Mouse (Mus musculus): Measurements from ENCODE around the gene Hacl1.

Hacl1 gene

DNA sequence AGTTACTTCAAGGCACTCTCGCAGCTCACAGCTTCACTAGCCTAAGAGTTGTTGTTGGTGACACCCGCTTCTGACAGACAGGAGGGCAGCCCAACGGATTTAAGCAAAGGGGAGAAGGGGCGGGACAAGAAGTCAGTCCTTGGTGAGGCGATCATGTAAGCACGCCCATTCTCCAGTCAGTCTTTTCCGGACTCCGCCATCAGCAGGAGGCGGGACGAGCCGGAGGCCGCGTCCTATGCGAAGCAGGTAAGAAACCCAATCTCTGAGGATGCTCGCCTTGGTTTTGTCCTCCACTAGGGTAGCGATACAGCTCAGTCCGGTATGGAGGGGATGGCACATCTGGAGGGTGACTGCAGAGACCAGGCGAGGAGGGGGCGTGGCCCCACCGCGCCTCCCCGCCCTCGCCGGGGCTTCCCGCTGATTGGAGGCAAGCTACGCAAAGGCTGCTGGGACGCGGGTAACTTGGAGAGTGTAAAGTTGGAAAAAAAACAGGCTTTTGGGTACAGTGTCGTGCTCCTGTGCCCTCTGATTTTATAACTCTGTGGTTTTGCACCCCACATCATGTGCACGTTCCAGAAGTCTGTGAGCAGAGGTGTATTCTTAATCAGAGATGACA, at the start of gene Hacl1, which contains the start of gene Btd:
TSS of gene Hacl1 (minus strand) at position 397 of the 616 bp plus-strand sequence.
TSS of gene Btd (plus strand) at position 139 of the 616 bp plus-strand sequence.
- under 1% methylated on average over 30 of the region's 30 CpGs for WGBS

DNA sequence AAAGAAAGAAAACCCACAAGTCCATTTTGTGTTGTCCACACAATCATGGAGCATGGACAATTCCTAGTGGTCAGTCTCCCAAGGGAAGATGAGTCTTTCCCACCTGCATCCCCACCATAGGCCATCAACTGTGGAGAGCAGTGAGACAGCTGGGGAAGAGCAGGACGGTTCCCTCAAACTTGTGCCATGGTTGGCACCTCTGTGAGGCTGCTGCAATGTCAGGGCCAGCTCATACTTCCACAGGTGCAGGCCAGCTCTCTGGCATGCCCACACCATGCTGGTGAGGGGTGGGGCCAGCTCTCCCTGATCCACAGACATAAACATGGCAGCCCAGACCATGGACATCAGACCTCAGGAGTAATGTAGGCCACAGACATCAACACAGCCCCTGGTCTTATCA, 45.1 kb upstream of the Hacl1 start:
- 91% methylated on average over 1 of the region's 1 CpGs for WGBS

- WGBS, result 88% methylated on average over 10 of the region's 10 CpGs
Measured at GRCm38 (mm10) chr14:31685680-31686079, 44.6 kb upstream of the Hacl1 start.

- WGBS, result 76% methylated on average over 7 of the region's 7 CpGs
Measured at GRCm38 (mm10) chr14:31684343-31685040, 43.4 kb upstream of the Hacl1 start.

GRCm38 (mm10) chr14:31683610-31684009, 42.5 kb upstream of the Hacl1 start:
- 96% methylated on average over 2 of the region's 2 CpGs for WGBS

- 48% methylated on average over 5 of the region's 5 CpGs for WGBS
Measured at GRCm38 (mm10) chr14:31681931-31682555, 41.0 kb upstream of the Hacl1 start.

- 66% methylated on average over 9 of the region's 9 CpGs for WGBS
Measured at GRCm38 (mm10) chr14:31681291-31681690, 40.2 kb upstream of the Hacl1 start.

DNA sequence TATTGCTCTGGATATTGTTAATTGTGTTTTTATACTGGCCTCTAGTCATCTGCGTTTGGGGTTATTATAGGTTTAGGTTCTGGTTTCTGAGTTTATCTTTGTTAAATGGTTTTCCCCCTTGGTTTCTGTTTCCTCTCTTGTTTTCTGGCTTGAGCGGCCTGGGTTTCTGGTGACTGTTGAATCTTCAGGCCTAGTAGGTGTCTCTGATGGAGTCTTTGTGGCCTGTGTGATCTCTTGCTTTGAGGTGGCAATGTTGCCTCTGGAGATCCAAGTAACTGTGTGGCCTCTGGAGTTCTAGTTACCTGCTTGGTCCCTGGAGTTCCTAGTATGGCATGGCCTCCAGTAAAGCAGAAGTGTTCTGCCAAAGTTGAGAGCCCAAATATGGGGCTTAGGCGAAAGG, 39.6 kb upstream of the Hacl1 start:
- WGBS, result 94% methylated on average over 3 of the region's 3 CpGs

DNA sequence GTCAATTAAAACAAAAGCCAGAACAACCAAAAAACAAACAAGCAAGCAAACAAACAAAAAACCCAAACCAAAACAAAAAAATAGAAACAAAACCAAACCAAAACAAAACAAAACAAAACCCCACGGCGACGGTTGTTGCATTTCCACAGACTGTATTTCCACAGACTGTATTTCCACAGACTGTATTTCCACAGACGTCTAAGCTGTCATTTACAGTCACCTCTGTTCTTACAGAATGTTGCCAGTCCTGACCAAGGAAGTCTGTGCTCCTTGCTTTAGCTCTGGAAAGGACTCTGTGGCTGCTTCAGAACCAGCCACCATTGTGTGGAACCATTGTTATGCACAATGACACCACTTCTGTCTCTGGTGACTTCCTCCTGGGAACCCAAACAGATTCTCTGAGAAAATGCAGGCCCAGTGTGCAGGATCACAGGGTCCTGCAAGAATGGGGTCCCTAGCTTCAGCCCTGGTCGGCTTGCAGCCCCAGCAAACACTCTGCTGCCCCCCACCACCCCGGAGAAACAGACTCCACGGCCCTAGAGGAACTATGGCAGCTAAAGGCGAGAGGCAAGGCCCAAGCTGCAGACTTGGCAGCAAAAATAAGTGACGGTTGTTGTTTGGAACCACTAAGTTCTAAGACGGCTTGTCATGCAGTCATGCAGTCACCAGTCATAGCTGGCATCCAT, 30.7 kb upstream of the Hacl1 start:
- 69% methylated on average over 10 of the region's 10 CpGs for WGBS

DNA sequence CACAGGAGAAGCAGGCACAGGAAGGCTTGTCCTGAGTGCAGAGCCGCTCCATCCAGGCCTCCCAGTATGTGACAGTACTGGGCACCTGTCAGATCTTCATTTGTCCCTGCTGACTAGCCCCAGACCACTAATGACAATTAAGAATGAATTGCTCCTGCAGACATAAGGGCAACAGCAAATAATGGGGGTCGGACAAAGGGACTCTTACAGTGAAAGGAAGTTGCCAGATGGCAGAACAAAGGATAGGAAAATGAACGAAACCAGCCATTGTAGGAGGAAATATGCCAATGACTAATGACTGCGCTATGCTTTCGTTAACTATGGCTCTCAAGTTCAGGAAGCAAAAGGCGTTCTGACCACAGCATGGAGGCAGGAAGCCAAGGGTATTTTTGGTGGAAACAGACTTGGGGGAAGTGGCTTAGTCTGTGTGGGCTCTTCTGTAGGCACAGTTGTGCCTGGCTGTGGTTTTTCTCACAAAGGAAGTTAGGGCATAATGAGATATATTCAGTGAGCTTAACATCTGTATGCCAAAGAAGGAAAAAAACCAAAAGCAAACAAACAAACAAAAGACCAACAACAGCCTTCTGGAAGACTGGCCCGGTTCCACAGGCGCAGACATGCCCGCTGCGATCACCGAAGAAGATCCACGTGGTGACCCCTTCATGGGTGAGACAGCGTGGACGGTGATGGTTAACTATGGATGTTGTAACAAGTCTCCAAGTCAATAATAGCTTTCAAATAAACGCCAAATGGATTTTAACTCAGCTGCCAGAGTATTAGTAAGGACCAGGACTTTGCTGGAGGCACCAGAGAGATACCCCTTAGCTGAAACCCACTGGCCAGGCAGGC, 28.8 kb upstream of the Hacl1 start:
- 38% methylated on average over 15 of the region's 15 CpGs for WGBS

DNA sequence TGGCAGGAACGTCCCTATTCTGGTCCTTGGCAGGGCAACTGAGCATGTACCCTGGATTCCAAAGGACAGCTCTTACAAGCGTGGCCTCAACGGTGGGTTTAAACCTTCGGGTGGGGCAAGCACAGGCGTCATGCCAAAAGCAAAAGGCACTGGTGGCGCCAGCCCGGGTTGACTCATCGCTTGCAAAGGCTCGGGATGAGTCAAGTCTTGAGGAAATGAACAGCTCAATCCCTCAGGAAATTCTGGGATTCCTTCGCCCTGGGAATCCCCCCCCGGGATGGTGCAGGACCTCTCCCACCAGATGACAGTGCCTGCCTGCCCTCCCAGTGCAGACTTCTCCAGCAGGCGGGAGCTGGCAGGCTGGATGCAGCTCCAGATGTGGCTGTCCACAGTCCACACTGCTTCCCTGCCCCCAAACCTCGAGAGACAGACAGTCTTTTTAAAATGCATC, 28.1 kb upstream of the Hacl1 start:
- WGBS, result 7% methylated on average over 13 of the region's 13 CpGs

DNA sequence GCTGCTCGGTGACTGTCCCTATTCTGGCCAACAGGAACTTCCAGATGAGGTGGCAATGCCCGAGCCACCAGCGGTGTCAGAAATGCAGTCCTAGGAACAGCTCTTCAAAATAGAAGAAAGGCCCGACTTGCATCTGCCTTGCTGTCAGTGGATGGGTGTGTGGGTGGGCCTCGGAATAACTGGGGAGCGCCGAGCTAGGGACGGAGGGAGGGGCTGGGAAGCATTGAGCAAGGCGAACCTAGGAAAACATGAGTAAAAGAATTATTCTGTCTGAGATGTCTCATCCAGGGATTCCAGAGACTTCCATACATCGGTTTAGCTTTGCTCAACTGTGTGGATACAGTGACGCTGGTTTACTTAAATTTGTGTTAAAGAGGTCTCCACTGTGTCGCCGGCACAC, 27.2 kb upstream of the Hacl1 start:
- 54% methylated on average over 13 of the region's 13 CpGs for WGBS

GRCm38 (mm10) chr14:31667741-31668140, 26.7 kb upstream of the Hacl1 start:
- 71% methylated on average over 6 of the region's 6 CpGs for WGBS

DNA sequence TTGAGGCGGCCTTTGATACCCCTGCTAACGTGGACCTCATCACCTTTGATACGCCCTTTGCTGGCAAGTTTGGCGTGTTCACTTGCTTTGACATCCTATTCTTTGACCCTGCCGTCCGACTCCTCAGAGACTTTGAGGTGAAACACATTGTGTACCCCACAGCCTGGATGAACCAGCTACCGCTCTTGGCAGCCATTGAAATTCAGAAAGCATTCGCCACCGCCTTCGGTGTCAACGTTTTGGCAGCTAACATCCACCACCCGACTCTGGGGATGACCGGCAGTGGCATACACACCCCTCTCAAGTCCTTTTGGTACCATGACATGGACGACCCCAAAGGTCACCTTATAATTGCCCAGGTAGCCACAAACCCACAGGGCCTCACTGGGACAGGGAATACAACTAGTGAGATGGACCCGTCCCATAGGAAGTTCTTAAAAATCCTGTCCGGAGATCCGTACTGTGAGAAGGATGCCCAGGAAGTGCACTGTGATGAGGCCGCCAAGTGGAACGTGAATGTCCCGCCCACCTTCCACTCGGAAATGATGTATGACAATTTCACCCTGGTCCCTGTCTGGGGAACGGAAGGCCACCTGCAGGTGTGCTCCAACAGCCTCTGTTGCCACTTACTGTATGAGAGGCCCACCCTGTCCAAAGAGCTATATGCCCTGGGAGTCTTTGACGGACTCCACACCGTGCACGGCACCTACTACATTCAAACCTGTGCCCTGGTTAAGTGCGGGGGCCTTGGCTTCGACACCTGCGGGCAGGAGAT, 26.0 kb upstream of the Hacl1 start:
- 95% methylated on average over 28 of the region's 28 CpGs for WGBS

GRCm38 (mm10) chr14:31665566-31665940, 24.5 kb upstream of the Hacl1 start:
- 65% methylated on average over 4 of the region's 4 CpGs for WGBS

GRCm38 (mm10) chr14:31664903-31665565, 23.9 kb upstream of the Hacl1 start:
- WGBS, result 49% methylated on average over 12 of the region's 12 CpGs

DNA sequence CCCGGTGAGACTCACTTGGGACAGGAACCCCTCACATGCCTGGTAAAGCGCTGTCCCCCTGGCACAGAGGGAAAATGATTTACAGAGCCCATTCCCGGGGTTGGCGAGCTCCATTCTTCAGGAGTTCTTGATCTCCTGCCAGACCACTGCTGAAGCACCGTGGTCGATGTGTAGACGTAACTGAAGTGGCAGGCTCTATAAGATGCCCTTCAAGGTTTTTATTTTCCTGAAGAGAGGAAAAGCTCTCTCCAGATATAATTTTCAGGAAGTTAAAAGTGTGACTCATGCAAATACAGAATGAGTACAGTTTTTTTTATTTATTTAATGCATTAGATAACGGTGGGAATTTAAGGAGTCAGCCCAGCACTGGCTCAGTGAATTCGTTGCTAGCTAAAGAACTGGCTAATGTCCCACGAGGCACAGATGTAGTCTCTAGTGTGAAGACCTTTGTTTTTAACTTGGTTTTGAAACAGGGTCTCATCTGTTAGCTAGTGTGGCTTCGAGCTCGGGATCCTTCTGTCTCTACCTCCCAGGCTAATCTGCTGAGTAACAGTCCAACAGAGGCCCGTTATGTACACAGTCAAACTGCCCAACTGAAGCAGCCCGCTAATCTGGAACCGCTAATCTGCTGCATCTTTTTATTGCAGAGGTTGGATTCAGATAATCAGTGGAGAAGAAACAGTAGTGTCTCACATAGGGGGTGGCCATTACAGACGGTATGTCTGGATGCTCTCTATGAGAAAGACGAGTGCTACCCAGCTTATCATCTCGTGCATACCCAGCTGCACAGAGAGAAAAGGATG, 23.2 kb upstream of the Hacl1 start:
- WGBS, result 44% methylated on average over 18 of the region's 18 CpGs

GRCm38 (mm10) chr14:31663376-31664099, 22.5 kb upstream of the Hacl1 start:
- 82% methylated on average over 13 of the region's 13 CpGs for WGBS
